Mouse (Mus musculus): ENCODE results near the gene Ankrd13d. TPM values are rescaled to one million over a fixed set of nuclear protein-coding genes. Genes with fewer than 3 reads are reported as not detected.

Ankrd13d gene
- total RNA-seq (2021) = 1 to 10 TPM in 1 of 2 experiments, under 1 TPM in 1; 0.92 to 2.1 TPM
- long read RNA-seq, experiment 1, partial matches to known transcripts = 1 of 2 reads
- long read RNA-seq, experiment 1, other reads (novel, unspliced or antisense) = 0 of 2 reads
- long read RNA-seq, experiment 2 = 0 reads

- DNase-seq = peak; percentile 85 to 90
Observed at GRCm38 (mm10) chr19:4282898-4283553, at the start of gene Ankrd13d. Gene Ankrd13d, minus strand, starts transcription at chr19:4283137.

- DNase-seq = peak; percentile 72 to 75
Observed at GRCm38 (mm10) chr19:4332653-4333052, 49.7 kb upstream of the Ankrd13d start.

- DNase-seq = no peak
Observed at GRCm38 (mm10) chr19:4331273-4331672, 48.3 kb upstream of the Ankrd13d start.

- no peak for DNase-seq
Observed at GRCm38 (mm10) chr19:4330603-4331002, 47.7 kb upstream of the Ankrd13d start.

GRCm38 (mm10) chr19:4328737-4329304 is 45.9 kb upstream of the Ankrd13d start:
- no peak for DNase-seq

- DNase-seq = peak; percentile 29 to 42
Observed at GRCm38 (mm10) chr19:4326881-4327280, 43.9 kb upstream of the Ankrd13d start.

- no peak for DNase-seq
Observed at GRCm38 (mm10) chr19:4326106-4326505, 43.2 kb upstream of the Ankrd13d start.

GRCm38 (mm10) chr19:4322134-4322533 is 39.2 kb upstream of the Ankrd13d start:
- no peak for DNase-seq

- no peak for DNase-seq
Observed at GRCm38 (mm10) chr19:4321622-4322021, 38.7 kb upstream of the Ankrd13d start.

- no peak for DNase-seq
Observed at GRCm38 (mm10) chr19:4319272-4319671, 36.3 kb upstream of the Ankrd13d start.

GRCm38 (mm10) chr19:4317181-4317580 is 34.2 kb upstream of the Ankrd13d start:
- no peak for DNase-seq

GRCm38 (mm10) chr19:4315223-4315944 is 32.4 kb upstream of the Ankrd13d start:
- peak; percentile 56 to 75 for DNase-seq

GRCm38 (mm10) chr19:4309776-4310185 is 26.8 kb upstream of the Ankrd13d start:
- DNase-seq = peak; percentile 70 to 74

- no peak for DNase-seq
Observed at GRCm38 (mm10) chr19:4309302-4309701, 26.4 kb upstream of the Ankrd13d start.

- peak; percentile 83 to 87 for DNase-seq
Observed at GRCm38 (mm10) chr19:4306190-4306577, 23.2 kb upstream of the Ankrd13d start, which contains the start of gene Grk2. Gene Grk2, minus strand, starts transcription at chr19:4306222.

- DNase-seq = peak; percentile 56 to 61
Observed at GRCm38 (mm10) chr19:4305491-4306189, 22.7 kb upstream of the Ankrd13d start.

GRCm38 (mm10) chr19:4304871-4305321 is 22.0 kb upstream of the Ankrd13d start:
- DNase-seq = peak in 1 of 2 experiments; percentile 37

GRCm38 (mm10) chr19:4304251-4304821 is 21.4 kb upstream of the Ankrd13d start:
- peak; percentile 58 for DNase-seq

- DNase-seq = no peak
Observed at GRCm38 (mm10) chr19:4303640-4303995, 20.7 kb upstream of the Ankrd13d start.

GRCm38 (mm10) chr19:4302936-4303639 is 20.2 kb upstream of the Ankrd13d start:
- peak; percentile 74 to 85 for DNase-seq
